Mouse (Mus musculus): ENCODE results near the gene Il15ra.

- TF ChIP-seq CTCF (IDR thresholded peaks at IDR 0.05; ENCODE audit: insufficient read depth, low read depth, low read length) = no peak
- TF ChIP-seq POLR2A (IDR thresholded peaks at IDR 0.05; ENCODE audit: insufficient read depth, low read depth, low read length) = no peak
Measured at GRCm38 (mm10) chr2:11695867-11696266, 9.2 kb upstream of the Il15ra start.
